Mouse (Mus musculus) adrenal gland, postnatal 14 days (tissue): ENCODE data around the gene Gins3. TPM values are rescaled to one million over a fixed set of nuclear protein-coding genes. Genes with fewer than 3 reads are reported as not detected.
A peak's percentile ranks its signal among the peaks of the same experiment; 100 is the strongest.
"Not testable (repeated sequence)": the region's sequence is repeated elsewhere in the genome, so short reads cannot be mapped to it uniquely, and the experiment has no call there.

Source experiments
- DNase-seq: peaks from one replicate; pipeline ENCODE4 v3.0.0; 2021; ENCODE audit warnings: mixed read lengths
- total RNA-seq: library from RNA; stranded (reverse); gene quantifications from 2 replicates; pipeline ENCODE4 v1.2.3, GENCODE M21; 2021

Gins3 gene
- total RNA-seq, 1 experiment from 2014 or later = 2.9 TPM

GRCm38 (mm10) chr8:95653351-95653750 is 20.1 kb downstream of the Gins3 start:
- DNase-seq = no peak

- DNase-seq = no peak
Observed at GRCm38 (mm10) chr8:95655831-95656230, 22.6 kb downstream of the Gins3 start.

DNA sequence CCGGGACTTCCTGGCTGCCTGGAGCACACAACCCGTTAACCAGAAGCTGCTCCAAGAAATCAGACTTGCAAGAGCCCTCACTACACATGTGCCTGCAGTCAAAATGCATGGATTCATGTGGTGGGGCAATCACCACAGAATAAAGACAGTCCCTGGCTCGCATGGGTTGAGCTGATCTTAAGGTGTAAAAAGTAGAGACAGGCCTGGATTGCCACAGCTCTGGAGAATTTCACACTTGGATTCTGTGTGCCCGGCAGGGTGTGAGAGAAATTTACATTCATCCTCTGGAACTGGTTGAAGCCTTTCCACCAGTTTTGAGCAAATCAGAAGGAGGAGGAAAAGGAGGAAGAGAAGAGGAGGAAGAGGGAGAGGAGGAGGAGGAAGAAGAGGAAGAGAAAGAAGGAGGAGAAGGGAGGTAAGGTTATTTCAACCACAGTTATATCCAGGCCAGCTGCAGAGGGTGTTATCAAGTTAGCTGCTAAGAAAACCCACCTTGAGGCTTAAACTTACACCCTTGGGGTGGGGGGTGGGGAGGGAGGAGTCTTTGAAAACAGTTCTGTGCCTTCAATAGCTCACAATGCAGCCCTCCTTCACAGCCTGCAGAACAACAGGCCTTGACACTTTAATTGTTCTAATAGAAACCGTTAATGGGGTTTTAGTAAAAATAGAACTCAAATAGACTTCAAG is 23.2 kb downstream of the Gins3 start:
- DNase-seq = no peak

- DNase-seq = no peak
Observed at GRCm38 (mm10) chr8:95657523-95657922, 24.3 kb downstream of the Gins3 start.

GRCm38 (mm10) chr8:95660334-95660882 is 27.2 kb downstream of the Gins3 start:
- DNase-seq = no peak

GRCm38 (mm10) chr8:95661085-95661484 is 27.8 kb downstream of the Gins3 start:
- no peak for DNase-seq

DNA sequence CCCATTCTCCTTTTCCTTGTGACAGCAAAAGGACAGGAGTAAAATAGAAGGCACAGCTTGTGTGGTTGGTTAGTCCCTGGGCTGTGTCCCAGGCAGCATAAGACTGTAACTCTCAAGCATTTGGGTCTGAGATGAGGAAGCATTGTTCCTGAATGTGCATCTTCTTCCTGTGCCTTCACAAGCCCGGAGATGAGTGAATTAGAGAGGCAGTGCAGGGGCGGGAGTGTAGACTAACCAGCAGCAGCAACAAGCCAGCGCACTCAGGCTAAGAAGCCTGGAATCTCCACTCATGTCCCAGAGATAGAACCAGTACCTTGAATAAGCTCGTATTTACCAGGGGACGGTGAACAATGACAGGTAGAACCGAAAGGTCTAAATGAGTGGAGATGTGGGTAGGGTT is 28.3 kb downstream of the Gins3 start:
- DNase-seq = no peak

DNA sequence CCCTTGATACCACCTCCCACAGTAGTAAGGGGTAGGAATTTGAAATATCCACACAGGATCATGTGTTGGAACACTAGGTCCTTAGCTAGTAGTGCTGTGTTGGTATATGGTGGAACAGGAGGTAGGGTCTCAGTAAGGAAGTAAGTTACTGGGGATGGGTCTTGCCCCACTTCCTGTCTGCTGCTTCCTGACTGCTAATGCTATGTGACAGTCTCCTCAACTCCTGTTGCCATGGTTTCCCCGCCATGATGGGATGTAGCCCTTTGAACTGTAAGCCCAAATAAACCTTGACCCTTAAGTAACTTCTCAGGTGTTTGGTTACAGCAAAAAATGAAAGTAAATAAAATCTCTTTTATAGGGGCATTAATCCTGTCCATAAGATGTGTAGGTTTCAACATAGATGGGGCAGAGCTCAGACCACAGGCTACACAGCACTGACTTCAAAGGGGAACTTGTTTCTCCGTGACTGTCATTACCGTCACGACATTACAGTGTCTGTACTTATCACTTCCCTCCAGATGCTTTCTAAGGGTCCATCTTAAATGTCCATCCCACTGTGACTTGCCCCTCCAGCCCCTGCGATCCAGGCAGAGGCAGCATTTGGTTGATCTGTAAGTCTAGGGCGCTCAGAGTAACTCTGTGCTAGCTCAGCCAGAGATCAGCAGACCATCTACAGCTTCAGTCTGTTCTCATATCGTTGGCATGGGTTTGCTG is 29.8 kb downstream of the Gins3 start:
- DNase-seq = no peak

- DNase-seq = no peak
Observed at GRCm38 (mm10) chr8:95663599-95663949, 30.3 kb downstream of the Gins3 start.

- DNase-seq = not testable (repeated sequence)
Observed at GRCm38 (mm10) chr8:95665813-95666452, 32.7 kb downstream of the Gins3 start.

- DNase-seq = no peak
Observed at GRCm38 (mm10) chr8:95668163-95668958, 35.1 kb downstream of the Gins3 start.

GRCm38 (mm10) chr8:95669967-95670366 is 36.7 kb downstream of the Gins3 start:
- DNase-seq = no peak

GRCm38 (mm10) chr8:95671861-95672260 is 38.6 kb downstream of the Gins3 start:
- DNase-seq = no peak

GRCm38 (mm10) chr8:95672811-95673210 is 39.6 kb downstream of the Gins3 start:
- DNase-seq = peak; percentile 64

DNA sequence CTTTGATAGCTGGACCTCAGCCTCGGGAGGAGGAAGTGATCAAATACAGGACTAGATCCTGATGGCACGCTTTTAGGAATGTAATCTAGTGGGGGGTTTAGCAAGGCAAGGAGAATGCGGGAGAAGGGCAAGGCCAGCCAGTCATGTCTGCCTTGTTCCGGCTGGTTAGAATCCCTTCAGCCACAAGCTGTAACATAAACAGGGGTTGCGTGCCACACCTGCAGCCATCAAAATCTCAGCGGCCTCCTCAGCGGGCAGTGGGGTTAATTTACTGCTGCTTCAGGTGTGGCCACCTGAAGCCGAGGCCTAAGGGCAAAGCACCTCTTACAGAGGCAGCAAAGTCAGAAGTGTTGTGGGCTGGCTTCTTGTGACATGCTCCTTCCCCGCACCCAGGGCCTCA is 43.4 kb downstream of the Gins3 start, which contains the start of gene Ndrg4:
Gene Ndrg4 (plus strand): TSS at position 350 of the 400 bp plus-strand sequence.
- no peak for DNase-seq

DNA sequence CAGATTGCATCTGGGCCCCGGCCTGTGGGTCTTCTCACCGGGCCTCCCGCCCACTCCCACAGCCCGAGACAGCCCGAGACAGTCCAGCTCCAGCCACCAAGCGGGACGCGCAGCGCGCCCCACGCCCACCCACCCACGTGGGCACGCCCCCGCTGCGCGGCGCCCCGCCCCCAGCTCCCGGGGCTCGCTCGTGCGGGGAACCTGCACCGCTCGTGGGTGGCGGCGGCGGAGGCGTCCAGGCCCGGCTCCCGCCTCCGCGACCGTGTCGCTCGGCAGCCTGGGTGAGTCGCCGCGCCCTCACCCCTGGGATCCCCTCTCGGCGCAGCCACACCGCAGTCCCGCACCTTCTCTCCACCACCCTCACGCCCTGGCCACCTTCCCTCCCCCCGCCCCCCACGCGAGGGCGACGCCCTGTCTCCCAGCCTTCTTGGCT is 44.4 kb downstream of the Gins3 start:
- peak; percentile 34 for DNase-seq

- peak; percentile 27 for DNase-seq
Observed at GRCm38 (mm10) chr8:95678024-95678611, 44.9 kb downstream of the Gins3 start.

- DNase-seq = peak; percentile 54
Observed at GRCm38 (mm10) chr8:95688073-95688672, 54.9 kb downstream of the Gins3 start.

DNA sequence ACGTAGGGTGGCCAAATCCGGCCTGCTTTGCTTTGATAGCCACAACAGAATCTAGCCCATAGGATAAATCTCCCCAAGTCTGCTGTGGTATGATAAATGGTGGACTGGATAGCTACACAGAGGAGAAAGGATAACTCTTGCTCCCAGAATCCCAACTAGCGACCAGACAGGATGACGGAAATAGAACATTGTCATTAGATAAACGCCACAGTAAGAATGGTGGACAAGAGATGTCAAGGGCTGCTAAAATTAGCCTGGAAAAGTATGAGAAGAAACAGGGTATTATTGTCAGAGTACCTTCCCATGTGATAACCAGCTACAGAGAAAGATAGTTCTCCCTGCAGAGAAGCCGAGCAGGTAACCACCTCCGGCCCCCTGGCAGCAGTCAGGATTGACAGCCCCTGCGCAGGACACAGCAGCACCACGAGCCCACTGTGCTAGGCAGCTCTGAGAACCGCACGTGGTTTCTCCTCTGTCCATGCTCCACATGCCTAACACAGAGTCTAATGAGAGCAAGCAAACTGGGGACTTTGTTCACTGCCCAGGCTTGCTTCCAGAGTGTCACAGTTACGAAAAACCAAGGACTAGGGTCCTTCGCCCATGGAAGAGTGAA is 57.8 kb downstream of the Gins3 start:
- no peak for DNase-seq

DNA sequence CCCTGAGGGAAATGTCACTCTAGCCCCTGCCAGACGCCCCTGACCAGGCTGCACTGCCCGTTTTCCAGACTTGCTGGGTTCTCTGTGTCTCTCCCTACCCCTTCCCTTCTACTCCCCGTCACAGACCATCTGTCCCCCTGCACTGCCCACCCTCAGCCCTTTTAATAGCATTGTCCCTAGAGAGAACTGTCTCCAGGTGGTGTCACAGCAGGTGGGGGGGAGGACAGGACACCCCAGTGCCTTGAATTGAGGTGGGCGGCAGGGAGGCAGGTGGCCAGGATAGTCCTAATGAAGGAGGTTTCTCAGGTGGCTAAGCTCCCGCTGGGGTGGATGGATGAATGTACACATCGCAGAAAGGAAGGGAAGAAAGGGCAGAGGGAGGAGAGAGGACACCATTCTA is 61.4 kb downstream of the Gins3 start:
- DNase-seq = no peak
